Mouse (Mus musculus) midbrain, embryonic 12.5 days (tissue): ENCODE data around the gene Zmynd10. TPM values are rescaled to one million over a fixed set of nuclear protein-coding genes. Genes with fewer than 3 reads are reported as not detected.

Source experiments
- ATAC-seq: fragments of 200-750 bp; cut with Nextera tagmentation; 2 replicates; pipeline ENCODE4 v1.8.0; 2017; ENCODE audit warnings: low read depth, moderate TSS enrichment, moderate library complexity; ENCODE audit not compliant: low FRiP score
- H3K27ac ChIP-seq: fragments of 300-500 bp; sonication (generic); replicated peaks from 2 replicates; pipeline ENCODE4 v1.5.1; 2016; ENCODE audit warnings: mild to moderate bottlenecking
- H3K27me3 ChIP-seq: fragments of 300-500 bp; sonication (generic); 2 replicates; pipeline ENCODE4 v1.6.1; 2016; ENCODE audit warnings: mild to moderate bottlenecking
- H3K36me3 ChIP-seq: fragments of 300-500 bp; sonication (generic); 2 replicates; pipeline ENCODE4 v1.6.1; 2016
- H3K4me1 ChIP-seq: fragments of 300-500 bp; sonication (generic); 2 replicates; pipeline ENCODE4 v1.6.1; 2016
- H3K4me2 ChIP-seq: fragments of 300-500 bp; sonication (generic); replicated peaks from 2 replicates; pipeline ENCODE4 v1.6.1; 2016; ENCODE audit warnings: mild to moderate bottlenecking, moderate library complexity
- H3K4me3 ChIP-seq: fragments of 300-500 bp; sonication (generic); 2 replicates; pipeline ENCODE4 v1.5.1; 2016; ENCODE audit warnings: mild to moderate bottlenecking
- H3K9ac ChIP-seq: fragments of 300-500 bp; sonication (generic); replicated peaks from 2 replicates; pipeline ENCODE4 v1.6.1; 2016; ENCODE audit warnings: mild to moderate bottlenecking, moderate library complexity
- H3K9me3 ChIP-seq: fragments of 300-500 bp; sonication (generic); 2 replicates; pipeline ENCODE4 v1.6.1; 2016; ENCODE audit warnings: mild to moderate bottlenecking
- WGBS: fragments of 180-500 bp; shearing (Covaris S2); methylation state at CpG from one replicate; pipeline ENCODE4 v1.1.7; 2016; 5-methylcytosine and 5-hydroxymethylcytosine counted together
- polyA plus RNA-seq: library from polyadenylated mRNA; unstranded; fragments of >200 nt; fragmentation: Nextera tagmentation; extraction: Ambion mirVana; gene quantifications from 2 replicates; pipeline ENCODE4 v1.2.1, GENCODE M21; 2016

Gene Zmynd10
- polyA plus RNA-seq, 1 experiment from 2014 or later, result 1.1 TPM

DNA sequence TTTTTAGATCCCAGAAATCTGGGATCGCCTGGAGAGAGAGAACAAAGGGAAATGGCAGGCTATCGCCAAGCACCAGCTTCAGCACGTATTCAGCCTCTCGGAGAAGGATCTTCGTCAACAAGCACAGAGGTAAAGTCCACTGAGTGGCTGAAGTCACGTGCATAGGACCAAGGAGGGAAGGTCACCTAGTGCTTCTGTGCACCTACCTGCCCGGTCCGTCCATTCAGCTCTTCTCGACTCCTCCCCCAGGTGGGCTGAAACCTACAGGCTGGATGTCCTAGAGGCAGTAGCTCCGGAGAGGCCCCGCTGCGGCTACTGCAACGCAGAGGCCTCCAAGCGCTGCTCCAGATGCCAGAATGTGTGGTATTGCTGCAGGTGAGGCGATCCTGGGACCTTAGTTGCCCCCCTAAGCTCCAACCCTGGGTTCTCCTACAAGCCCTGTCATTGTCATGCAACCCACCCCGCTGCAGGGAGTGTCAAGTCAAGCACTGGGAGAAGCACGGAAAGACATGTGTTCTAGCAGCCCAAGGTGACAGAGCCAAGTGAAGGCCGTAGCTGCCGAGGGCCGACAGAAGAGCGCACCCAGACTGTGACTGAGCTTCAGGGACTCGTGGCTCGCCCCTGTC is 3.5 kb downstream of the Zmynd10 start:
- ATAC-seq, result no peak
- 0 out of 2 replicates have a peak overlapping the region, but pooled peaks have one; percentile 54 for H3K9ac ChIP-seq
- no peaks in the 10 kb centered on the region for H3K9me3 ChIP-seq
- H3K27me3 ChIP-seq, result peaks cover 64% of the 10 kb centered on the region
- H3K4me2 ChIP-seq, result peak overlapping the region; percentile 58
- H3K27ac ChIP-seq, result no peak overlapping the region
- 25% methylated on average over 23 of the region's 23 CpGs for WGBS
- H3K4me1 ChIP-seq, result peaks cover 57% of the 10 kb centered on the region
- H3K4me3 ChIP-seq, result peak overlapping the region; percentile 36
- no peaks in the 10 kb centered on the region for H3K36me3 ChIP-seq

DNA sequence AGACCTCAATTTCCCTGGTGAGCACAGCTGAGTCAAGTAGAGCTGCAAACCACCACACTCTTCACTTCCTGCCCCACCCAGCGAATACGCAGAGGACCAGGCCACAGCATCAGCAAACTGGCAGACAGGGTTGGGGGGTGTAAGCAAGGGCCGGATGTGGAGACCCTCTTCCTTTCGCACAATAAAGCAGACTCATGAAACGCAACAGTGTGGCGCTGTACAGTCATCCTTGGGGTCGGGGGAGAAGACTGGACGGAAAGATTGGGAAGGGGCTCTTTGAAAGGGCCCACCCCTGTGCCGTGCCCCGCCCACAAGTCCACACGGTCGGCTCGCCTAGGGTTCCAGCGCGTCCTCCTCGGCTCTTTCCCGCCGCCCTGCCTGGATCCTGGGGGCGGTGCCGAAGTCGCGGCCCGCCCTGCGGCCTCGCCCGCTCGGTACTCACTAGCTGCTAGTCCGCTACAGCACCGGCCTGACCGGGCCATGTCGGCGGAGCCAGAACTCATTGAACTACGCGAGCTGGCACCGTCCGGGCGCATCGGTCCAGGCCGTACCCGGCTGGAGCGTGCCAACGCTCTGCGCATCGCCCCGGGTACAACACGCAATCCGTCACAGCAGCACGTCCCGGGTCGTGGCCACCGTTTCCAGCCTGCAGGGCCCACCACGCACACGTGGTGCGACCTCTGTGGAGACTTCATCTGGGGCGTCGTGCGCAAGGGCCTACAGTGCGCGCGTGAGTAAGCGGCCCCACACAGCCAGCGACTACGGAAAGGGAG is 4.2 kb downstream of the Zmynd10 start, which contains the start of gene Rassf1:
Rassf1 (plus strand) TSS at position 439 of the 773 bp plus-strand sequence.
- under 1% methylated on average over 63 of the region's 63 CpGs for WGBS
- H3K4me3 ChIP-seq, result peak within 1 kb of the TSS; percentile 36
- no peak for ATAC-seq
- H3K27ac ChIP-seq, result no peak within 1 kb of the TSS
- peaks cover 64% of the 10 kb centered on the region for H3K27me3 ChIP-seq
- H3K4me2 ChIP-seq, result peak within 1 kb of the TSS; percentile 58
- H3K4me1 ChIP-seq, result peaks cover 60% of the 10 kb centered on the region
- H3K9ac ChIP-seq, result peak within 1 kb of the TSS; percentile 54
- no peaks in the 10 kb centered on the region for H3K36me3 ChIP-seq
- H3K9me3 ChIP-seq, result no peaks in the 10 kb centered on the region

DNA sequence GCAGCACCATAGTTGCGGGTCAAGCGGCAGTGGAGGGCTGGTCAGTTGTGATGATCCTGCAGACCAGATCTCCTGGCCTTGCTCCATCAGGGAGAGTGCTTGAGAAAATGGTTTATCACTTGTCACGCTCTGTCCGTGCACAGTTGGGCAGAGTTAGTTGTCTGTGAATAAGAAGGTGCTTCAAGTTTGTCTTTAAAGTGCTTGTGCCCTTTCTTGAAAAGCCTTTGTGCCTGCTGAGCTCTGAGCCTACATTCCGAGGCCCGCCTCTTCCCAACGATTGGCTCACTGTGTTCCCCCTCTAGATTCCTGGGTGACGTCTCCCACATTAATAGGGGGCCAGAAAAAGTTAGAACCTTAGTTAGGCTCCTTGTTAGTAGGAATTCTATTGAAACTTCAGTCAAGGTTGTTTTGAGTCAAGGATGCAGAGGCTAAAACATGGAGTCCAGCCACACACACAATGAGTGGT is 4.8 kb downstream of the Zmynd10 start:
- Histone ChIP-seq H3K27me3 (peaks cover 64% of the 10 kb centered on the region), H3K27ac (no peak overlapping the region), H3K4me2 (peak overlapping the region; percentile 58), H3K36me3 (peaks cover 3% of the 10 kb centered on the region), H3K9ac (peak overlapping the region; percentile 54), H3K4me1 (peaks cover 60% of the 10 kb centered on the region), H3K4me3 (peak overlapping the region; percentile 36), H3K9me3 (no peaks in the 10 kb centered on the region)
- WGBS, result 6% methylated on average over 8 of the region's 8 CpGs
- ATAC-seq, result no peak

DNA sequence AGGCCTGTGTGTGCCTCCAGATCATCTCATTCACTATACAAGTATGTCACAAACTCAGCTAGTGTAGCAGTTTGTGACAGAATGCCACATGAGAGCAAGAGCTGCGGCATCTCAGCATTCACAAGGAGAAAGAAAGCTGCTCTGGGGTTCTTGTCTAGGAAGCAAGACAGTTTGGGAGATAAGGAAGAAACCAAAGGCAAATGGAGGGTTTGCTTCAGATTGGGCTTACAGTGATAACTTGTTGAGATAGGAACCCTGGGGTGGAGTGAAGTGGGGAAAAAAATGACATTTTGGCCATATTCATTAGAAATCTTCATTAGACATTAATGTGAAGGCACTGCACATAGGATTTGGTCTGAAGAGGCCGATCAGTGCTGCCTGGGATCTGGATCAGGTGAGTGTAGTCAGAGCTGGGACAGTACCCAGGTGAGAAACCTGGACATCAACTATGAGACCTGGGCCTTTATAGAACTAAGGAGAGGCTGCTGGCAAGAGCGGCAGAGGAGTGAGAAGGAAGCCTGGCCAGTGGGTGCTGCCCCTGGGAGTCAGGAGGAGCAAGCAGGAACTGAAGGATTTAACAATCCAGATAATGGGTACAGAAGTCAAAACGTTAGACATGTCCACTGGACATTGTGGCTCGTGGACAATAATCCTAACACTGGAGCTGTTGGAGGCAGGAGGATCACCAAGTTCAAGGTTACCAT is 5.7 kb downstream of the Zmynd10 start:
- WGBS, result 84% methylated on average over 5 of the region's 5 CpGs
- no peaks in the 10 kb centered on the region for H3K9me3 ChIP-seq
- H3K36me3 ChIP-seq, result peaks cover 12% of the 10 kb centered on the region
- peaks cover 54% of the 10 kb centered on the region for H3K4me1 ChIP-seq
- H3K9ac ChIP-seq, result no peak overlapping the region
- ATAC-seq, result no peak
- no peak overlapping the region for H3K4me3 ChIP-seq
- H3K27ac ChIP-seq, result no peak overlapping the region
- peak overlapping the region; percentile 94; the same call in 1 of the 2 replicates for H3K4me2 ChIP-seq
- H3K27me3 ChIP-seq, result peaks cover 58% of the 10 kb centered on the region

DNA sequence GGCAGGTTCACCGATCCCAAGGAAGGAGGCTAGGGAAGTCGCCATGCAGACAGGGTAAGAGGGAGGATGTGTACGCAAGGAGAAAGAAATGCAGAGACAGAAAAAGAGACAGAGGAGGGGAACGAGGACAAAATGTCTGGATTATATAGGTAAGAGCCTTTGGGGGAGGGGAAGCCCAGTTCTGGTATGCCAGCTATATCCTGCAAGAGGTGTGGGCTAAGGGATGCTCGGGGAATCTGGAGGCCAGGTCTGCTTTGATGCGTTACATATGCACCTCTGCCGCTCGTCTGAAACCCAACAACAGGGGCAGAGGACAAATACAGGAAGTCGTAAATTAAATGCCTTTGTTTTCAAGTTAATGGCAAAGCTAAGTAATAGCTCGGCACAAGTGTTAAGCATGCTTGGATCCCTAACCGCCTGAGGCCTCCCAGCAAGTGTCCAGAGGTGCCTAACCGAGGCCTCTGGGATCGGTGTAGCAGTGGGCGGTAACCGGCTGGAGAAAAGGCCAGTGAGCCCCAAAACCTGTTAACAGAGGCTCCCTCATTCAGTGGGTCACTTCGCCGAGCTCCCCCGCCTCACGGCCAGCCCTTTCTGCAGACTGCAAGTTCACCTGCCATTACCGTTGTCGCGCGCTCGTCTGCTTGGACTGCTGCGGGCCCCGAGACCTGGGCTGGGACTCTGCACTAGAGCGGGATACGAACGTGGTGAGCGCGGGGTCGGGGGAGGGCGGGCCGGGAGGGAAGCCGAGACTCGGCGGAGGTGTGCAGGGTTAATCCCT is 6.6 kb downstream of the Zmynd10 start:
- peak; percentile 81 for ATAC-seq
- H3K4me3 ChIP-seq, result peak overlapping the region; percentile 79
- H3K27me3 ChIP-seq, result peaks cover 50% of the 10 kb centered on the region
- 7% methylated on average over 37 of the region's 37 CpGs for WGBS
- H3K27ac ChIP-seq, result peak overlapping the region; percentile 88
- H3K9ac ChIP-seq, result peak overlapping the region; percentile 68
- peaks cover 20% of the 10 kb centered on the region for H3K36me3 ChIP-seq
- H3K4me2 ChIP-seq, result peak overlapping the region; percentile 94
- H3K9me3 ChIP-seq, result no peaks in the 10 kb centered on the region
- peaks cover 54% of the 10 kb centered on the region for H3K4me1 ChIP-seq

DNA sequence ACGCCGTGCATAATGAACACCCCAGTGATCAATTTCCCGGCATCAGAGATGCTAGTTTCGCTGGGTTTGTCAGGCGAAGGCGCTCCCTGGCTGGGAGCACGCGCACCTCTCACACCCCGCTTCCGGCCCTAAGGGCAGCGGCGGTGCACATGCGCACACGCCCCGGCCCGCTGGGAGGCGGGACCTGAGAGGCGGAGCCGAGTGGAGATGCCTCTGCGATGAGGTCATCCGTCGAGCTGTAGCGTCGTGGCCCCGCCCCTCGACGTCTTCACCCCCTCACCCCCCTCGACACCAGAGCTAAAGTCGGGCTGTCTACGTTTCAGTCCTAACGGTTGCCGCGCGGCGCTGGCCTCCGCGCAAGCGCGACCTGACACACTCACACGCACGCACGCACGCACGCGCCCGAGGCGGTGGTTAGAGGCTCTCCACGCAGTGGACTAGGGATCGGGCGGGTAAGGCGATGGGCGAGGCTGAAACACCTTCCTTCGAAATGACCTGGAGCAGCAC is 7.3 kb downstream of the Zmynd10 start:
- Histone ChIP-seq H3K36me3 (peaks cover 27% of the 10 kb centered on the region), H3K27ac (peak overlapping the region; percentile 88)
- under 1% methylated on average over 53 of the region's 53 CpGs for WGBS

DNA sequence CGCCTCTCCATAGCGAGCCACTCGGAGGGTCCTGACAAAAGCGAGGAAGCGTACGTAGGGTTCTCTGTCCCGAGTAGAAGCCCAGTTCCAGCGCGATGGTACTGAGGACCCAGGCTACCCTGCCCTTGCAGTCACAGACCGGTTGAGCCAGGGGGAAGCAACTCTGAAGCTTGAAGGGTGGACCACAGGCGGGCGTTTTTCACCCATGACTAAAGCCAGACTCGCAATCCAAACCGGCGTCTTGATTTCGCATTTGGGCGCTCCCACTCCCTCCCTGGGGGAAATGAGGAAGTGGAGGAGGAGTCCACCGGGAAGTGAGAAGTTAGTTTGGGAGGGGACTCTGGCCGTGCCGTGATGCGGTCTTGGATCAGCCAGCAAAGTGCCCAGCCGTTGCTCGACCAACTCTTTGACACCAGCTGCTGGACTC is 7.9 kb downstream of the Zmynd10 start:
- no peak; the same call in 1 of the 2 replicates for ATAC-seq
- peak overlapping the region; percentile 79 for H3K4me3 ChIP-seq
- H3K36me3 ChIP-seq, result peaks cover 34% of the 10 kb centered on the region
- H3K4me1 ChIP-seq, result peaks cover 54% of the 10 kb centered on the region
- H3K9me3 ChIP-seq, result no peaks in the 10 kb centered on the region
- H3K9ac ChIP-seq, result peak overlapping the region; percentile 75
- H3K27ac ChIP-seq, result peak overlapping the region; percentile 88
- H3K4me2 ChIP-seq, result peak overlapping the region; percentile 94
- WGBS, result under 1% methylated on average over 23 of the region's 23 CpGs
- H3K27me3 ChIP-seq, result peaks cover 36% of the 10 kb centered on the region

More for the DNA sequence above, 7.3 kb downstream of the Zmynd10 start:
- Histone ChIP-seq H3K27me3 (peaks cover 43% of the 10 kb centered on the region), H3K4me3 (peak overlapping the region; percentile 79), H3K9me3 (no peaks in the 10 kb centered on the region), H3K9ac (peak overlapping the region; percentile 75), H3K4me1 (peaks cover 54% of the 10 kb centered on the region), H3K4me2 (peak overlapping the region; percentile 94)
- ATAC-seq, result peak; percentile 94

DNA sequence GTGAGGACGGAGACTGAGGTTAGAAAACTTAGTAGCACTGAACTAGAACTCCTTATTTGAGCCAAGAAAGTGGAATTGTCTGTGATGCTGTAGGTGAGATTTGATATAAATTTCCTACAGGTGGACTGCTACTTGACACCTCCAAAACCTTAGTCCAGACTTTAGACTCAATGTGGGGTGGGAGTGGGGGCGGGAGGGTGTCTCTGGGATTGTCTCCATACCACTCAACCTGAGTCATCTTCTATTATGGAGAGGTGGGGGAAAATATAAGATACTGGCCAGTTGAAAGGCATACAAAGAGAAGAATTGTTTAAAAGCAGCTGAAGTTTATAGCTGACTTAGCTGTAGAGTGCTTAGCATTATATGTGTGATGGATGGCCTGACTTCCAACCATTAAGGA is 8.6 kb downstream of the Zmynd10 start:
- H3K4me3 ChIP-seq, result peak overlapping the region; percentile 79
- H3K4me1 ChIP-seq, result peaks cover 51% of the 10 kb centered on the region
- 42% methylated on average over 2 of the region's 2 CpGs for WGBS
- H3K9me3 ChIP-seq, result no peaks in the 10 kb centered on the region
- no peak overlapping the region for H3K27ac ChIP-seq
- H3K9ac ChIP-seq, result peak overlapping the region; percentile 75
- peak overlapping the region; percentile 94 for H3K4me2 ChIP-seq
- H3K36me3 ChIP-seq, result peaks cover 40% of the 10 kb centered on the region
- H3K27me3 ChIP-seq, result peaks cover 30% of the 10 kb centered on the region
- ATAC-seq, result no peak

DNA sequence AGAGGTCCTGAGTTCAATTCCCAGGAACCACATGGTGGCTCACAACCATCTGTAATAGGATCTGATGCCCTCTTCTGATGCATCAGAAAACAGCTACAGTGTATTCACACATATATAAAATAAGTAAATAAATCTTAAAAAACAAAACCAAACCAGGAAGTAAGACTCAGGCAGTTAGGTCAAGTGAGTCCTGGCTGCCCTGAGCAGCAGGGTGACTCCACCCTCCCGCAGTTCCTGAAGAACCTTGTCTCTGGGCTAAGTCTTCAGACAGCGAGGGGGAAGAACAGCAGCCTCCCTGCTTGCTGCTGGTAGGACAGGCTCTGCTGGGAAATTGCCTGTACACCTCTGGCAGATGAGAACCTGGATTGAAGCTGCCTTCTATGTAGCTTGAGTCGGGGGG is 9.2 kb downstream of the Zmynd10 start:
- H3K9ac ChIP-seq, result no peak overlapping the region
- H3K9me3 ChIP-seq, result no peaks in the 10 kb centered on the region
- peak overlapping the region; percentile 94 for H3K4me2 ChIP-seq
- H3K27me3 ChIP-seq, result peaks cover 23% of the 10 kb centered on the region
- no peak overlapping the region for H3K27ac ChIP-seq
- 88% methylated on average over 3 of the region's 3 CpGs for WGBS
- H3K36me3 ChIP-seq, result peaks cover 47% of the 10 kb centered on the region
- H3K4me1 ChIP-seq, result peaks cover 44% of the 10 kb centered on the region
- H3K4me3 ChIP-seq, result 0 out of 2 replicates have a peak overlapping the region, but pooled peaks have one; percentile 5
- ATAC-seq, result no peak

DNA sequence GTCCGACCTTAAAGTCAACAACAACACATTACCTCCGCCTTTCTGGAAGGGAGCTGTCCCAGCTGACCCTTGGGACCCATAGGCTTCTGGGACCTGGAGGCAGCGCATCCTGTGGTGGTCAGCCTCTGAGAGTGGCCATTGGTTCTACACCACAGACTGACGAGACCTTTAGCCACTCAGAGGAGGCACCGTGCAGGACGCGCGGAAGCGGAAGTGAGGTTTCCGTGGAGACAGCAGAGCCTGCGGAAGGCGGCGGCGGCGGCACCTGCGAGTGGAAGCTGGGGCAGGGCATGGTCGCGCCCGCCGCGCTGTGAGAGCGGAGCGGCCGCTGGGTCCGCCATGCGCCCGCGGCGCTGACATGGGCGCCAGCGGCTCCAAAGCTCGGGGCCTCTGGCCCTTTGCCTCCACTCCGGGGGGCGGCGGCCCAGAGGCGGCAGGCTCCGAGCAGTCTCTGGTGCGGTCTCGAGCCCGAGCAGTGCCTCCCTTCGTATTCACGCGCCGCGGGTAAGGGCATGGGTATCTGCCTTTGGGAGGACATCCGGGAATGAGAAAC is 16.0 kb downstream of the Zmynd10 start, which contains the start of gene Tusc2:
Tusc2 (plus strand) TSS at position 227 of the 553 bp plus-strand sequence.
- Histone ChIP-seq H3K4me2 (peak within 1 kb of the TSS; percentile 81), H3K27me3 (no peaks in the 10 kb centered on the region), H3K9me3 (no peaks in the 10 kb centered on the region), H3K4me3 (peak within 1 kb of the TSS; percentile 88), H3K9ac (peak within 1 kb of the TSS; percentile 88), H3K4me1 (peaks cover 29% of the 10 kb centered on the region), H3K36me3 (peaks cover 58% of the 10 kb centered on the region), H3K27ac (peak within 1 kb of the TSS; percentile 63)
- under 1% methylated on average over 39 of the region's 46 CpGs for WGBS
- peak; percentile 96 for ATAC-seq
